Mouse (Mus musculus): Measurements from ENCODE around the gene Rps21.

The Rps21 gene

DNA sequence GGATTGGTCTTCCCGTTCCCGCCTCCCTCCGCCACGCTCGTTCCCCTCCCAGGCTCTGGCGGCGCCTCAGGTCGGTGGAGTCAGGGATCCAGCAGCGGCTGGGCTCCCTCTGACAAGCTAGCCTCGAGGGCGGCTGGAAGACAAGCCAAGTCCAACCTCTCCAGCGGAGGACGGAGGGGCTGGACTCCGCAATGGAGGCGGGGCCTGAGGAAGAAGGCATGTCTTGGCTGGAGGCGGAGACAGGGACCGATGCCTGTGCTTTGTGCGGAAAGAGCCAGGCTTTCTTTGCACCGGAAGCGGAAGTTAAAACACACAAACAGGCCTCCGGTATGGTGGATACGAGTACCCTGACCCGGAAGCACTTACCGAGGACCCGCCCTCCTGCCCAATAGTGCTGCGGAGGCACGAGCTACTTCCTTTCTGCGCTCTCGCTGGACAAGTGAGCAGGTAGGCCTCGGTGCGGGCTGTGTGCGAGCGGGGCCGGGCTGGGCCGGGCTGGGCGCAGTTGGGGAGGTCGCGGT is at the start of gene Rps21:
Gene Rps21, plus strand, starts transcription at position 377 of the 521 bp plus-strand sequence.
- peak; percentile 91 to 93 for DNase-seq (ENCODE audit: low read depth in 1 of 2, low spot score in 2 of 2)

DNA sequence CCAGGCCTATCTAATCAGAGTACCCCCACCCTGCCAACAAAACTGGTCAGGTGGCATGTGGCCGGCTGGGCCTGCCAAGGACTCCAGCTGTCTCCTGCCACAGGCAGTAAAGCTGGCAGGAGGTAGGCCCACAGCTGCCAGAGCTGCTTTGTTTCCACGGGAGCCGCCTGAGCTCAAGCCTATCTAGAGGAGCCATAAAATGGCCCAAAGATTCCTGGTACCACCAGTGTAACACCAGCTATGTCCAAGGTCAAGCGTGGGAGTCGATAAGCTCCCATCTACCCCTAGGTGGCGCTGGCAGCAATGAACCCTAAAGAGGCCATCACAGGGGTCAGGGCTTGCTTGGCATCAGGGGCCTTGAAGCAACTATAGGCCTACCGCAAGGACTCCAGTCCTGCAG is 49.3 kb upstream of the Rps21 start:
- DNase-seq (ENCODE audit: low read depth in 1 of 2, low spot score in 2 of 2) = no peak

DNA sequence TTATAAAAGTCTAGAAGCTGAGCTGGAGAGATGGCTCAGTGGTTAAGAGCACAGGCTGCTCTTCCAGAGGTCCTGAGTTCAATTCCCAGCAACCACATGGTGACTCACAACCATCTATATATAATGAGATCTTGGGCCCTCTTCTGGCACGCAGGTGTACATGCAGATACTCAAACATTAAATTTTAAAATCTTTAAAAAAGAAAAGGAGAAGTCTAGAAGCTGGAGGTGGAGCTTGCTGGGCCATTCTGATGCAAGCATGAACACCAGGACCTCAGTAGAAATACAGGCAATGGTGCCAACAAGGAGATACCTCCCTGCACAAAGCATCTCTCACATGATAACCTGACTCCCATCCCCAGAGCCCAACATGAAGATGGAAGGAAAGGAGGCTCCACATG is 48.2 kb upstream of the Rps21 start:
- no peak for DNase-seq (ENCODE audit: low read depth in 1 of 2, low spot score in 2 of 2)

DNA sequence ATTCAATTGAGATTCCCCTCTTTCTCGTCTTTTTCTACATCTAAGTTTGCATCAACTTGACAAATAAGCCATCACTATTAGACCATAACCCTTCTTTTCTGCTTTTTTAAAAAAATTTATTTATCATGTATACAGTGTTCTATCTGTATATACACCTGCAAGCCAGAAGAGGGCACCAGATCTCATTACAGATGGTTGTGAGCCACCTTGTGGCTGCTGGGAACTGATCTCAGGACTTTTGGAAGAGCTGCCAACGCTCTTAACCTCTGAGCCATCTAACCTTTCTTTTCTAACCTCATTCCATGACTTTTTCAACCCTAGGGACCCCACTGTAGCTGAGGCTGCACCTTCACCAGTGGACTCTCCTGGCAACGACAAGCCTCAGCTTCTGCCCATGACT is 44.9 kb upstream of the Rps21 start:
- no peak for DNase-seq (ENCODE audit: low read depth in 1 of 2, low spot score in 2 of 2)

DNA sequence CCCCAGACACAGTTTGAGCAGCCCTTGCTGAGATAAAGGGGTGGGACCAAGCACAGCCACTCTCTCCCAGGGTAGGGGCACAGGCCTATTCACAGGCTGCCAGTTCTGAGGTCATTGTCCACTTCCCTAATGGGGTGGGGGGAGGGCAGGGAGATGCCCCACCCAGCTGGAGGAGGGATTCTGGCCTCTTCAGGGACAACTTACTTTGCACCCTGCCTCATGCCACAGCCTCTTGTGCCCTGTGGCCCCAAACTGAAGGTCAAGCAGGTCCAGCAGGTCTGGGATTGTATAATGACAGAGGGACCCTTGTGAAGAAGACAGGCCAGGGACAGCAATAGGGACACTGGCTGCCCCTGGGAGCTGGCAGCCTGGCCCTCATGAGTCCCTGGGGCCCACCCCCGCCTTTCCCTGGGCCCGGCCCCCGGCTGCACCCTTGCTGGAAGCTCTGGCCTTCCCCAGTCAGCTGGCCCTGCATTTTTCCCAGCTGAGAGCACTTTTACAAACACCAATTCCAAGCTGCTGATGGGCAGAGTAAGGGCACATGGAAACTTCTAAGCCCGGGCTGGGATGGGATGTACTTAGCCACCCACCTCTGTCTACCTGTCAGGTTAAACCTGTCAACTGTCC is 42.7 kb upstream of the Rps21 start:
- DNase-seq (ENCODE audit: low read depth in 1 of 2, low spot score in 2 of 2) = no peak

DNA sequence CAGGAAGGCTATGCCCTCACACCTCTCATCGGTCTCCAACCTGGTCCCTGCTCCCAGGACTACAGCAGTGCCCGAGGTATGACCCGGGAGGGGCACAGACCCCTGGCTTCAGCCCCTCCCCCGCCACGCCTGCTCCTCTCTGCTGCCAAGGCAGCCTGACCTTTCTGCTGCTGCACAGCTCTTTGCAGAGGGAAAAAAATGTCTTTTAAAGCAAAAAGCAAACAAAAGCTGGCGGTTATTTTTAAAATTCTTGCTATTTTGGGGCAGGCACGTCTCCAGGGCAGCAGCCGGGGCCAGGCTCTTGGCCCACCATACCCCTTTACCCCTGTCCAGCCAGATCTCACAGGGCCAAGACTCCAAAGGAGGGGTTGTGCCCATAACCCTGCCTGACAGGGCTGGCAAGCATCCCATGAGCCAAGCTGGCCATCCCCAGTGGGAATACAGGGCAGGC is 42.1 kb upstream of the Rps21 start:
- DNase-seq (ENCODE audit: low read depth in 1 of 2, low spot score in 2 of 2) = no peak

DNA sequence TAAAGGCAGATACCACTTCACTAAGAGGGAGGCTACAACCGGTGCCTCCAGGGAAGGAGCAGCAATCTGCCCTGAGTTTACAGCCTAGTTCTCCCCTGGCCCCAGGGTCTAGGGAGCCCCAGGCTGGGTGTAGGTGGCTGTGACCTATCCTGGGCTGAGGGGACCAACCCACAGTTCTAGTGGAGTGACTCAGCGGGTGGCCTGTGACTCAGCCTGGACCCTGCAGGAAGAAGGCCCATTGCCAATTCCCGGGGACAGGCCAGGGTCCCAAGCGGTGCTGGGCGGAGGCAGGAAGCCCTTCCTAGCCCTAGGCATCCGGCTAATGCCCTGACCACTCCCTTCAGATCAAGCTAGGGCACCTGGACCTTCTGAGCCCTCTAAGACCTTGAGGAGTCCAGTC is 41.2 kb upstream of the Rps21 start:
- no peak for DNase-seq (ENCODE audit: low read depth in 1 of 2, low spot score in 2 of 2)

DNA sequence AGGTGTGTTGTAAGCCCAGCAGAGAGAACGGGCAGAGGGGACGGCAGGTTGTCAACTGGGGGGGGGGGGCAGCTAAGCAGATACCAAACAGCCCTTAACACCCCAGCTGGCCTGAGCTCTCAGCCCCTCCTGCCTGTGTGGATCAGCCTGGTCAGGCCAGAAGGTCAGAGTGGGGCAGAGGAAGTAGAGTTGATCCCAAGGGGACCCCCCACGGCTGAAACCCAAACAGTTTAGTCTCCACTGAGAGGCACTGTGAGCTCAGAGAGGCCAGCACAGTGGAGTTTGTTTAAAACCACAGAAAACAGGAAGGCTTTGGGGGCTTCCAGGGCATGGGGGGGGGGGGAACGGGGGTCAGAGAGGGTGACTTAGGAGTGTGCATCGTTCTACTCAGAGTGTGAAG is 40.3 kb upstream of the Rps21 start:
- DNase-seq (ENCODE audit: low read depth in 1 of 2, low spot score in 2 of 2) = no peak

DNA sequence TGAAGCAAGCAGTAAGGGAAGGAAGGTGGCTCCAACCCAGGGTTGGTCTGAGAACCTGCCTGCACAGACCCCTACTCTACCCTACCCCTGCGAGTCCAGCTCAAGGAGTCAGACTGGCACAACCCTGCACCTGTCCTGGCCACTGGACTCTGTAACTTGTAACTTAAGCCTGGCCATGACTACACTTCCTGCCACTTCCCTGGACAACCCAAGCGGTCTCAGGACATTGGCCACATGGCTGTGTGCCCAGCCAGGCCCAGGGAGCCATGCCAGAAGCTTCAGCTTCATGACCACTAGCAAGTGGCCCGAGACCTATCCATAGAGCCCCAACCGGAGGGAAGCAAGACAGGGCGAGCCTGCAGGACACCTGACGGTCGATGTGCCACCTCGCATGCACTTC is 39.6 kb upstream of the Rps21 start:
- no peak for DNase-seq (ENCODE audit: low read depth in 1 of 2, low spot score in 2 of 2)

DNA sequence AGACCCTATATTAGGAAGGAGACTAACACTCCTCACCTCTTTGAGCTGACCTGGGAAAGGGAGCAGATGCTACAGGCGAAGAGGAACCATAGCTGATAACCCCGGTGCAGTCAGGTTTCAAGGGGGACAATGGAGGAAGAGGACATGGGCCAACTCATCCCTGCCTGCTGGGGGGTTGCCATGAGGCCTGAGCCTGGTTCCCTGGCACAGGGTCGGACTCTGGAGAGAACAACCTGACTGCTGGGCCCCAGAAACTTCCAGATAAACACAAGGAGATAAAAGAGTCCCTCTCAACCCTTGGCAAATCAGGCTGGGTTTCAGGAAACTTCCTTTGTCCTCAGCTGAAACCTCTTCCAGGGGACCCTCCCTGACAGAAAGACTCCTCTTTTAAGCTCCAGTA is 38.9 kb upstream of the Rps21 start:
- no peak for DNase-seq (ENCODE audit: low read depth in 1 of 2, low spot score in 2 of 2)

DNA sequence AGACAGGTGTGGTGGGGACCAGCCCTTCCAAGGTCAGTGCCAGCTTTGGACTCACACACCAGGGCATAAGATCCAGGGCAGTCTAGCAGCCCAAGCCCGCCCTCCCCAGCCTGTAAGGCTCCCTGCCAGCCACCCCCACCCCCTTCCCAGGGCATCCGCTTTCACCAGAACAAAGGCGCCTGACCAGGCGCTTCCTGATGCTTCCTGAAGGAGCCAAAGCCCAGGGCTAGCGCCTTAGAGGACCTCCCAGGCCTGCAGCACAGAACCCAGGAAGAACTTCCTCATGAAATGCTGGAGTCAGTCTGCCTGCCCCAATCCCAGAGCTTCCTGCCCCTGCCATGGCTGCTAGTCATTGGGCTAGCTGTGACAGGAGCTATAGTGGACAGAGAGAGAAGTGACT is 38.5 kb upstream of the Rps21 start:
- DNase-seq (ENCODE audit: low read depth in 1 of 2, low spot score in 2 of 2) = no peak

DNA sequence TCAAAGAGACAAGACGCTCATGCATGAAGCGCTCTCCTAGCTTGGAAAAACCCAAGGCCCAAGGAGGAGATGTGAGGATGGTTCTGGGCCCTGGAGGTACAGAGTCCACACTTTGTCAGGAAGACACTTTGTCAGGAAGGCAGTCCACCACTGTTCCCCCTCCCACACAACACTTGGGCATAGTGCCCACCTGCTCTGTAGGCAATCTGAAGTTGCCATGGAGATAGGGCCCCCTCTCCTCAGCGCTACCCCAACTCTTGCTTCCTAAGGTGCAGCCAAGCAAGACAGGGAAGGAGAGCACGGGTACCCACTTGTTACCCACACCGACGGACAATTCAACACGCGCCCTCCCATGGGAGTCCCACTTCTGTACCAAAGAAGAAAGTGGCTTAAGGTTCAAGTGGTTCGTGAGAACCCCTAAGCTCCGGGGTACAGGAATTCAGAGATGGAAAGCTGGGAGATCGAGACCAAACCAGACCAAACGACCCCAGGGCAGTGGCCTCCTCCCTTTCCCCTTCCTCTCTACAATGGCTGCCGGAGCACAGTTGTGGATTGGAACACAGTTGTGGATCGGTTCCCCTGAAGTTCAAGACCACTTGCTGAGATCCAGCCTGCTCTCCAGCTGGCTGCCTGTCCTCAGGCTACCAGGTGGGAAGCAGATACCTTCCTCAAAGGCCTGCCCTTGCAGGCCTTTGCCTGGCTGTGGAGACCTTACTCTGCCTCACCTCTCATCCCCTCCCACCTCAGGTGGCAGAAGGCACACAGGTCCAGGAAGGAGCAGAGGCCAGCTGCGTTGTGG is 37.8 kb upstream of the Rps21 start:
- DNase-seq (ENCODE audit: low read depth in 1 of 2, low spot score in 2 of 2) = no peak

DNA sequence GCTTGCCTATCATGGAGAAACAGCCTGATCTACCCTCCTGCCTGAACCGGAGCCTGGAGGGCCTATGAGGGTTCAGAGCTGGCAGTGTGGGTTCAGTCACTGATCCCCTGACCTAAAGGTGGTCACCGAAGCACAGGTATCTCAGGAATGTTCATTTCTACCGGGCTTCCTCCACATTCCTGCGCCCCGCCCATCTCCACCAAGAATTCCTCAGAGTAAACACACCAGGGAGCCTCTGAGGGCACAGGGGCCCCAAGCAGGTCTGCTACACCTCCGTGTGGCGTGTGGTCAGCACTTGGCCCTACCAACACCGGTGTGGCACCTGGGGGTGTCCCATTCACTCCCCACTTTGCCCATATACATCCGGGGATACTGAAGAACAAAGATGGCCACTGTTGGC is 37.0 kb upstream of the Rps21 start:
- no peak for DNase-seq (ENCODE audit: low read depth in 1 of 2, low spot score in 2 of 2)

DNA sequence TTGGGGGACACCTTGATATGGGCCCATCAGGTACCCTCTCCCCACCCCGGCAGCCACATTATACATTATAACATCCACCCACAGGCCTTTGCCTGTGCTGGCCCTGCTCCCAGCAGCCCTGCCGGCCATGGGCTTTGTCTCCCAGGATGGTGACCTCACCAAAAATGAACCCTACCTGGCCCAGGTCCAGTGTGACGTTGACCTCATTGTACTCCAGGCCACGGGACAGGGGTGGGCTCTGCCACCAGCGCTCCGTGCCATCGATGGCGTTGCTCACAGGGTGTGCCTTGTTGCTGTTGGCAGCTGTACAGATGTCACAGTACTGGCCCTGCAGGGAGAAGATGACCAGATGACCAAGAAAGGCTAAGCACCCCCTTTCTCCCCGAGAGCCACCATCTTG is 36.1 kb upstream of the Rps21 start:
- no peak for DNase-seq (ENCODE audit: low read depth in 1 of 2, low spot score in 2 of 2)

DNA sequence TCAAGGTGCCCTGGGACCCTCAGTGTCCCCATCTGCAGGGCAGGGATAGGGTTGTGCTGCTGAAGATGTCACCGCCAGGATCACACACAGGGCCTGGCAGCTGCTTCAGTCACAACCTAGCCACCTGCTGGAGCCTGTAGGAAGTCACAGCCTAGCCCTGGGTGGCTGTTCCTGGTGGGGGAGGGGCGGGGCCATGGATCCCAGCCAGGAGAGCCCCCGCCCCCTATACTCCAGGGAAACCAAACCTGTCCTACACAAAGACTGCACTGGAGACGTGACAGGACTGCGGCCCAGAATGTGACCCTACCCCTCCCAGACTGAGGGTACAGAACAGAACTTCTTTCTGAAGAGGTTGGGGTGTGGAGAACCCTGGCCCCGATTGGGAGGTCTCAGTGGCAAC is 34.9 kb upstream of the Rps21 start:
- no peak for DNase-seq (ENCODE audit: low read depth in 1 of 2, low spot score in 2 of 2)

DNA sequence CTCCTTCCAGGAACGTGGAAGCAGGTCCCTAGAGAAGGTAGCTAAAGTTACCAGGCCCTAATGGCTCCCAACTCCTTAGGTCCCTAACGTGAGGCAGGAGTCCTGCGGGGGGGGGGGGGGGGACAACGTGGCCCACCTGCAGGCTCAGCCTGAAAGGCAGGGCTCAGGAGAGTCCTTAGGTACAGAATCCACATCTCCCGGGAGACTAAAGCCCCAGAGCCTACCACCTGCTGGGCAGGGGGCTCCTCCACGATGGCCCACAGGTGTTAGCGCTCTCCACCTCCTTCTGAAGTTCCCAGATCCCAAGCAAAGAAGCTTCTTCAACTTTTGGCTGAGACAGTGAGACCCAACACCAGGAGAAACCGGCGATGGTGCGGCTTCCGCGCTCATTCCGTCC is 32.5 kb upstream of the Rps21 start:
- no peak for DNase-seq (ENCODE audit: low read depth in 1 of 2, low spot score in 2 of 2)

DNA sequence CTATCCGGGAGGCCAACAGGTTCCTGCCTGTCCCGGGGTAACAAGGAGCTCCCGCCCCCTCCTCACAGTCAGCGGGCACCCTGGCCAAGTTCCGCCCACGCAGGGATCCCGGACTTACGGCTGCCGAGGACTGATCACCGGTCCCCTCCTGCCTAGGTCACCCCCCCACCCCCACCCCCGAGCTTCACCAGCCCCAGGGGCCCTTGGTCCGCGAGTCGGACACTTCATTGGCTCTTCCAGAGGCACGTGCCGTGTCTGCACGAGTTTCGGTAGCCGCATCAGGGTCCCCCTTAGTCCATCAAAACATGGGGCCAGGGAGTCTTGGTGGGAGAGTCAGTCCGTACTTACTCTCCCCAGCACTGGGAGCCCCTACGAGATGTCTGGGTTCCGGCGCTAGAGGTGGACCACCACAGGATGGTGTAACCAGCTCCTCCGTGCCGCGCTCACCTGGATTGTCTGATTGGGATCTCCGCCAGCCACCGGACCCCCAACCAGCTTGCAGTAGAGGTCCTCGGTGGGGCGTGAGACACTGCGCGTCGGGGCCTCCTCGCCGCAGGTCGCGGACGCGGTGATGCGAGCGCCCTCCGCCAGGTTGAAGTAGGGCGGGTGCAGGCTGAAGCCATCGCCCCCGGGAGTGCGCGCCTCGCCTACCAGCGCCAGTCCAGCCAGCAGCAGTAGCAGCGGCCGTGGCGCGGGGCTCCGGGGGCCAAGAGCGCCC is 32.0 kb upstream of the Rps21 start:
- DNase-seq (ENCODE audit: low read depth in 1 of 2, low spot score in 2 of 2) = no peak

DNA sequence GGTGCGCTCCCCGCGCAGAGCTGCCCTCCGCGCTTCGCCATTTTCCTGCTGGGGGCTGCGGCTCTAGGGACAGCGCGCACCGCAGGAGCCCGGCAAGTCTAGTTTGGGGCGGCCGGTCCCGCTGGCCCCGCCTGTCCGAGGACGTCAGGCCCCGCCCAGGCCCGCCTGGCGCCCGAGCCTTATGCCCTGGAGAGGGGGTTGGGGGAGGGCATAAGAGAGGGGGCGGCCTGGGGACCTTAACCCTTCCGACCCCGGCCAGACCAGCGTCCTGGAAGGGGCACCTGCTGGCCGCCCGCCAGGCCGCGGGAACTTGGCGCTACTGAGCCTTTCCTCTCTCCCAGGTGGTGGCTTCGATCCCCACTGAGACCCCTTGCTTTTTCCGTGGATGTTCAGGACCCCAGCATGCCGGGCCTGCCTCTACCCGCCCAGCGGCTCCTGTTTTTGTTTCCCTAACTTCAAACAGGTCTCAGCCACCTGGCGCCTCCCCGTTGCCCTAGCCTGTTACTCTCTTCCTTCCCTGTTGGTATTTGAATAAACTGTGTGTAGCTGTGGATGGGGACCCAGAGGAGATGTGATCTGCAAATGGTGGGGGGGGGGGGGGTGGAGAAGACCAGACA is 31.3 kb upstream of the Rps21 start, which contains the start of gene Lama5:
Gene Lama5, minus strand, starts transcription at position 98 of the 617 bp plus-strand sequence.
- no peak for DNase-seq (ENCODE audit: low read depth in 1 of 2, low spot score in 2 of 2)

DNA sequence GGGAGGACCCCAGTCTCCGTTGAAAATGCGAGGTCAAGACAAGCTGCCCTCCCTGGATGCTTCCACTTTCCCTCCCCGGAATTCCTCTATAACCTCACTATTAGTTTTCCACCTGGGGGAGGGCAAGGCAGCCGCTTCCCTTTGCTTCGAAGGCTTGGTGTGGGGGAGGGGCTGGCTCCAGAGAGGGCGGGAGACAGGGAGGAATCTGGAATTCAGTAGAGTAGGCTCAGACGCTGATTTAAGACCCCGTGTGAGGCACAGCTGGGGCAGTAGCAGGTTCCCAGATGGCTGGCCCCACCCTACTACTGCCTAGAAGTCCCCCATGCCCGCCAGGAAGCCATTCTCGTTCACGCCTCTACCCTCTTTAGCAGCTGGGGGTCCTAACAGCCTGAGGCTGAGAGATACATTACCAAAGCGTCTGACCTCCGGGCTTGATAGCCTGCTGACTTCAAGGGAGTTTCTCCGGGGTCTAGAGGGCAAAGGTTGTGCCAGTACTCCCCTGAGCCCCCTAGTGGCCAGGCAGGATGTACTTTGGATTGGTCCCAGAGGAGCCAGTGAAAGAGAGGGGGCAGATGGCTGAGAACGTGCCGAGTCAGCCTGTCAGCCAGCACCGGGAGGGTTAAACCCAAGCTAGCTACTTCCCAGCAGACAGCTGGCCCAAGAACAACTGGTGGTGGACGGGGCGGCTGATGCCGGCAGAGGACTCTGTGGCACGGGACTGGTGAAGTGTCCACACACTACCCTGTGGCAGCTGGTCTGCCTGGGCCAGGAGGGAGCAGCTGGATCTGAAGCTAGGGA is 29.7 kb upstream of the Rps21 start:
- DNase-seq (ENCODE audit: low read depth in 1 of 2, low spot score in 2 of 2) = no peak

DNA sequence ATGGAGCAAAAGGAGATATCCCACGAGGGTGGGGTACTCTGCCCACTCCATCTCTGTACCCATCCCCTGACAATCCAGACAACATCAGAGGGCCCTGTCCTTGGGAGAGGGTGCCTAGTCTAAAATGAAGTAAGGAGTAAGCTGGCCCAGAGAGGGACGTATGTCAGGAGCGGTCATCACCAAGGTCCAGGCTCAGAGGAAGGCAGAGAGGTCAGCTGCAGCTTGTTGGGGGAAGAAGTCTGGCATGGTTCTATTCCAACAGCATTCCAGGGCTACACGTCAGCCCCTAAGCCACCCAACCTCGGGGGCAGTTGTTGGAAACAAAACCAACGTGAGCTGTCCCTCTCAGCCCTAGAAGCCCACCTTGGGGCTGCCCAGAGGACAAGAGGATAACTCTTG is 29.1 kb upstream of the Rps21 start:
- no peak for DNase-seq (ENCODE audit: low read depth in 1 of 2, low spot score in 2 of 2)

DNA sequence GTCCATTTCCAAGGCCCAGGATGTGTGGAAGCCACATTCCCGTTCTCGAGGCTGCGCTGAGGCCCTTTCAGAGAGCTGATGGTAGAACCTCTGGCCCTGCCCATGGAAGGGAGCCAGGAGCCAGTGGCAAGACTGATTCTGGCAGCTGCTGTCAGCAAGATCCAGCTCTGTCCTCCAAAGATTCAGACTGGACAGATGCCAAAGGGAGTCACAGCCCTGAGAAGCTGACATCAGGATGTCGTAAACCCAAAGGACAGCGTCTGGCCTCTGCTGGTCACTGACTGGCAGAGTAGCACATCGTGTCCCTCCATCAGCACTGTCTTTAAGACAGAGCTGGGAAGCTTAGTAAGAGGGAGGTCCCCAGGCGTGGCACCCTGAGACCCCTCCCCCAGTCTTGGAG is 28.6 kb upstream of the Rps21 start:
- no peak for DNase-seq (ENCODE audit: low read depth in 1 of 2, low spot score in 2 of 2)
